Mouse (Mus musculus) stomach, postnatal 0 days (tissue): ENCODE results near the gene Calb2. TPM values are rescaled to one million over a fixed set of nuclear protein-coding genes. Genes with fewer than 3 reads are reported as not detected.

Experiments
- ATAC-seq: fragments of 200-750 bp; cut with Nextera tagmentation; 2 replicates; pipeline ENCODE4 v1.8.0; 2017; ENCODE audit not compliant: low FRiP score, low TSS enrichment
- DNase-seq: peaks from one replicate; pipeline ENCODE4 v3.0.0-alpha.2; 2016; ENCODE audit warnings: low spot score
- H3K27ac ChIP-seq: fragments of 300-500 bp; sonication (generic); replicated peaks from 2 replicates; pipeline ENCODE4 v1.5.1; 2014; ENCODE audit warnings: mild to moderate bottlenecking, control low read depth
- H3K27me3 ChIP-seq: fragments of 300-500 bp; sonication (generic); 2 replicates; pipeline ENCODE4 v1.6.1; 2014; ENCODE audit warnings: low read length; ENCODE audit not compliant: control insufficient read depth, insufficient read depth
- H3K36me3 ChIP-seq: fragments of 300-500 bp; sonication (generic); 2 replicates; pipeline ENCODE4 v1.6.1; 2014; ENCODE audit warnings: low read length, mixed read lengths; ENCODE audit not compliant: control insufficient read depth, insufficient read depth
- H3K4me1 ChIP-seq: fragments of 300-500 bp; sonication (generic); replicated peaks from 2 replicates; pipeline ENCODE4 v1.6.1; 2014; ENCODE audit warnings: antibody characterized with exemption; ENCODE audit not compliant: control insufficient read depth, insufficient read depth
- H3K4me2 ChIP-seq: fragments of 300-500 bp; sonication (generic); replicated peaks from 2 replicates; pipeline ENCODE4 v1.6.1; 2014; ENCODE audit warnings: low read depth, mild to moderate bottlenecking, control low read depth, moderate library complexity
- H3K4me3 ChIP-seq: fragments of 300-500 bp; sonication (generic); 2 replicates; pipeline ENCODE4 v1.5.1; 2014; ENCODE audit warnings: low read depth, low read length, control low read depth
- H3K9ac ChIP-seq: fragments of 300-500 bp; sonication (generic); 2 replicates; pipeline ENCODE4 v1.6.1; 2014; ENCODE audit warnings: mild to moderate bottlenecking, low read length, control low read depth, mixed read lengths
- H3K9me3 ChIP-seq: fragments of 300-500 bp; sonication (generic); 2 replicates; pipeline ENCODE4 v1.6.1; 2016; ENCODE audit warnings: low read length; ENCODE audit not compliant: control insufficient read depth
- CTCF ChIP-seq: IDR thresholded peaks from 2 replicates; pipeline ENCODE4 v1.5.1; 2016; ENCODE audit warnings: antibody characterized with exemption, low read depth, mild to moderate bottlenecking, moderate library complexity
- EP300 ChIP-seq: optimal IDR thresholded peaks from 2 replicates; pipeline ENCODE3; 2016; ENCODE audit warnings: antibody characterized with exemption
- WGBS: fragments of 180-500 bp; shearing (Covaris S2); extraction: QIAGEN DNeasy Blood & Tissue Kit; methylation state at CpG from one replicate; pipeline ENCODE4 v1.1.7; 2014; 5-methylcytosine and 5-hydroxymethylcytosine counted together
- polyA plus RNA-seq: library from polyadenylated mRNA; unstranded; fragments of >200 nt; fragmentation: Nextera tagmentation; extraction: Ambion mirVana; gene quantifications from 2 replicates; pipeline ENCODE4 v1.2.1, GENCODE M21; 2015

Gene Calb2
- polyA plus RNA-seq, 1 experiment from 2014 or later = 0.17 TPM

DNA sequence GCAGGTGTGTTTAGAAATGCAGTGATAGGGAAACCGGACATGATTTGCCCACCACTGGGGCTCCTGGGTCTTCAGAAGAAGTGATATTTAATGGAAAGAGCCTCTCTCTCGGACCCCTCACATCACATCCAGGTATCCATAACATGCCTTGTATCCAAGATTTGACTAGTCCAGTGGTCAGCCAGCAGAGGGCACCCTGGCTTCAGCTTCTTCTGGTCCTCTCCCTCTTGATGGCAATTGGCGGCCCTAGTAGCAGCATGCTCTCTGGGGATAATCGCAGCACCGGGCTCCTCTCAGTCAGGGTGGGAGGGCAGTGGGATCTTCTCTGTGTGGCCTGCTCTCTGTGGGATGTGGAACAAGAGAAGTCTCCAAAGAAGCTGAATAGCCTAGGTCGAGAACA lies 48.3 kb downstream of the Calb2 start:
- Histone ChIP-seq H3K27ac (no peak overlapping the region), H3K4me1 (no peaks in the 10 kb centered on the region), H3K9me3 (no peaks in the 10 kb centered on the region), H3K27me3 (no peaks in the 10 kb centered on the region), H3K4me3 (no peak overlapping the region), H3K36me3 (no peaks in the 10 kb centered on the region), H3K9ac (no peak overlapping the region), H3K4me2 (no peak overlapping the region)
- TF ChIP-seq CTCF = peak; percentile 57
- no peak for TF ChIP-seq EP300
- ATAC-seq (no peak), DNase-seq (peak; percentile 19)
- WGBS = 43% methylated on average over 6 of the region's 6 CpGs

DNA sequence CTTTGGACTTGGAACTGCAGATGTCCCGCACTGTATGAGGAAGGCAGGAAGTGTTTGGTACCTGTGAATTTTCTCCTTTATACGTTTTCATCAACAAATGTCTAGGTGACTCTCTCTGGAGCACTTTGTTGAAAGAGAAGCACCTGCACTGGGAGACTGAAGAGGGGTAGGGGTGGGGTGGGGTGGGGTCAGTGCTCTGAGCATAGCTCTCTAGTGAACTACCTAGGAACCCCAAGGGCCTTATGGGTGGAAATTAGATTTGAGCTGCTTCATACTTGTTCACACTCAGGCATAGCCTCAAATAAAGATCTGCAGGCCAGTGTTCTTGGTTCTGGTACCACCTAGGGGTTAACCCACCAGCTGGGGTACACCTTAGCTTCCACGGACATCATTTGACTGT lies 65.4 kb downstream of the Calb2 start, which contains the start of gene Gm17720:
Gene Gm17720, minus strand, starts transcription at position 101 of the 400 bp plus-strand sequence.
- Histone ChIP-seq H3K4me1 (no peaks in the 10 kb centered on the region), H3K27ac (no peak within 1 kb of the TSS), H3K9ac (no peak within 1 kb of the TSS), H3K27me3 (no peaks in the 10 kb centered on the region), H3K36me3 (no peaks in the 10 kb centered on the region), H3K9me3 (no peaks in the 10 kb centered on the region), H3K4me2 (no peak within 1 kb of the TSS), H3K4me3 (no peak within 1 kb of the TSS)
- no peak for DNase-seq
- no peak for ATAC-seq
- no peak for TF ChIP-seq EP300
- TF ChIP-seq CTCF = no peak
- 77% methylated on average over 3 of the region's 3 CpGs for WGBS

DNA sequence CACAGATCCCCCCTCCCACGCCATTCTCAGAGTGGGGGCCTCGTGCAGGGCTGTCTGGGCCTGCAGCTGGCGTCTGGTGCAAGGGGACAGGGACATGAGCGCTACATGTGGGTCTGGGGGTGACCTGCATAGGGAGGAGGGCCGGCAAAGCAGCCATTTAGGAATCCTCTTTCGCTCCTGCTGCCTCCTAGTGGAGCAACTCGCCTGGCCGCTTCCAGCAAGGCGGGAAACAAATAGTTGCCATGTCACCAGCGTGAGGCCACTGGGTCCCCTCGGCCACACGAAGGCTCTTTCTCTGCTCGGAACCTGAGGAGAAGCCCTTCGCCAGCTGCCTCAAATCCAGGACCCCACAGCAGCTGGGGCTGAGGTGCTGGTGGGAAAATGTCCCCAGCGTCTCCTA lies 66.3 kb downstream of the Calb2 start:
- 0 out of 2 replicates have a peak, but pooled peaks have one; percentile 15 for ATAC-seq
- WGBS = 87% methylated on average over 15 of the region's 15 CpGs
- TF ChIP-seq EP300 = no peak
- no peak for TF ChIP-seq CTCF

DNA sequence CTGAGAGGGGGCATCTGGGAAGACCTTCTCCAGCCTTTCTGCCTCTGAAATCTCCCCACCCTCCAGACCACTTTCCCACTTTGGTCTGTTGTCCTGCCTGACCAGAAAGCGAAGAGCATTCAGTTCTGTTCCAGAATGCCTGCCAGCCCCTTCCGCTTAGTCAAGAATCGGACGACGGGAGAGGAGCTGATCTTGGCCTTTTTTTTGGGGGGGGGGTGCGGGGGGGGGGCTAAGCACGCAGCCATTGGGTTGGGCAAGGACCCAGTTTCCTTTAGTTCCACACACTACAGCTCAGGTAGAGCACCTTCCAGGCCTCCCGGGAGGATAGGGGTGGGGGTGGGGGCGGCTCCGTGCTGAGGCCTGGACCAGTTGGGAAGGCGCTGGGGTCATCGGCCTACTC lies 67.1 kb downstream of the Calb2 start, which contains the start of gene Gm21964:
Gene Gm21964, plus strand, starts transcription at position 301 of the 400 bp plus-strand sequence.
- 81% methylated on average over 12 of the region's 12 CpGs for WGBS
- H3K9ac ChIP-seq = no peak within 1 kb of the TSS
- DNase-seq (no peak), ATAC-seq (0 out of 2 replicates have a peak, but pooled peaks have one; percentile 18)
- no peaks in the 10 kb centered on the region for H3K36me3 ChIP-seq
- no peak for TF ChIP-seq EP300
- TF ChIP-seq CTCF = no peak
- H3K27me3 ChIP-seq = no peaks in the 10 kb centered on the region
- no peak within 1 kb of the TSS for H3K27ac ChIP-seq
- H3K4me1 ChIP-seq = no peaks in the 10 kb centered on the region
- H3K9me3 ChIP-seq = no peaks in the 10 kb centered on the region
- H3K4me3 ChIP-seq = no peak within 1 kb of the TSS
- H3K4me2 ChIP-seq = no peak within 1 kb of the TSS

More for the DNA sequence above, 66.3 kb downstream of the Calb2 start:
- Histone ChIP-seq H3K4me3 (no peak overlapping the region), H3K9me3 (no peaks in the 10 kb centered on the region), H3K27me3 (no peaks in the 10 kb centered on the region), H3K27ac (no peak overlapping the region), H3K9ac (no peak overlapping the region), H3K4me2 (no peak overlapping the region), H3K4me1 (no peaks in the 10 kb centered on the region), H3K36me3 (no peaks in the 10 kb centered on the region)
- DNase-seq = no peak

DNA sequence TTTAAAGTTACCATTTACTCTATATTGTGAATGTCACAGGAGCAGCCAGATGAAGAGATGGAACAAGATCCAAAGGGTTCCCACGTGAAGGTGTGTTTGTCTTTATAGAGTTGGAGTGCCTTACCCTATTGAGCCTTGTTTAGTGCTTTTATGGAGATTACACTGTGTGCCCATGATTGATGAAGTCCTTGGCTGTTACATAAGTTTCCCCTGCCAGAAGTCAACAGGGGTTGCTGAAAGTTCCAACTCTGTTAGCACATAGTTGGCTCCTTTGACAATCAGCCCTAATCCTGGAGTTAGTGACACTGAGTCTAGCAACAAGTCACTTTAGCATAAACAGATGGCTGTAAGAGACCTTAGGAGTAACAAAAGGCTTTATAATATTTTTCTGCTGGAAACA lies 76.1 kb downstream of the Calb2 start:
- H3K4me1 ChIP-seq = no peaks in the 10 kb centered on the region
- H3K9ac ChIP-seq = no peak overlapping the region
- 26% methylated on average over 1 of the region's 1 CpGs for WGBS
- no peak overlapping the region for H3K27ac ChIP-seq
- no peak for TF ChIP-seq CTCF
- TF ChIP-seq EP300 = no peak
- ATAC-seq (no peak), DNase-seq (no peak)
- H3K4me3 ChIP-seq = no peak overlapping the region
- H3K27me3 ChIP-seq = no peaks in the 10 kb centered on the region
- H3K36me3 ChIP-seq = peaks cover 11% of the 10 kb centered on the region
- no peaks in the 10 kb centered on the region; the same call in 1 of the 2 replicates for H3K9me3 ChIP-seq
- H3K4me2 ChIP-seq = no peak overlapping the region

Other genes with a start within 250 kb of the Calb2 start
- gene Marveld3, start 206.0 kb downstream of the Calb2 start, polyA plus RNA-seq = 3.2 and 4.1 TPM in 2 replicates
- gene Tat, start 177.8 kb downstream of the Calb2 start, polyA plus RNA-seq = 0.12 and 0.18 TPM in 2 replicates
- gene Chst4, start 128.5 kb downstream of the Calb2 start, polyA plus RNA-seq = 1.2 and 1.5 TPM in 2 replicates
- gene Zfp612, start 88.5 kb downstream of the Calb2 start, polyA plus RNA-seq = 2.4 and 2.5 TPM in 2 replicates
- gene Gm21964, start 67.0 kb downstream of the Calb2 start, polyA plus RNA-seq = not detected in 2 replicates
- not detected in 2 replicates for gene Gm17720, start 65.5 kb downstream of the Calb2 start, polyA plus RNA-seq
- gene Cmtr2, start 47.5 kb upstream of the Calb2 start, polyA plus RNA-seq = 3.9 and 4.6 TPM in 2 replicates
- 0.05 TPM in 2 replicates for gene Hydin, start 98.8 kb upstream of the Calb2 start, polyA plus RNA-seq